Mouse (Mus musculus) liver, postnatal 0 days (tissue): ENCODE results near the gene Immp2l. TPM values are rescaled to one million over a fixed set of nuclear protein-coding genes. Genes with fewer than 3 reads are reported as not detected.

Experiments used
- ATAC-seq: fragments of 200-750 bp; cut with Nextera tagmentation; 2 replicates; pipeline ENCODE4 v1.8.0; 2017; ENCODE audit warnings: mild to moderate bottlenecking, moderate library complexity
- DNase-seq: peaks from one replicate; pipeline ENCODE4 v3.0.0-alpha.2; 2016
- H3K27ac ChIP-seq: fragments of 300-500 bp; sonication (generic); 2 replicates; pipeline ENCODE4 v1.5.1; 2014; ENCODE audit warnings: antibody characterized with exemption, moderate library complexity, mild to moderate bottlenecking, low read depth
- H3K27me3 ChIP-seq: fragments of 300-500 bp; sonication (generic); 2 replicates; pipeline ENCODE4 v1.6.1; 2014; ENCODE audit warnings: low read length, control low read depth, mixed read lengths; ENCODE audit not compliant: insufficient read depth
- H3K36me3 ChIP-seq: fragments of 300-500 bp; sonication (generic); replicated peaks from 2 replicates; pipeline ENCODE4 v1.6.1; 2014; ENCODE audit warnings: mild to moderate bottlenecking, control low read depth, low read length, moderate library complexity, mixed read lengths; ENCODE audit not compliant: insufficient read depth
- H3K4me1 ChIP-seq: fragments of 300-500 bp; sonication (generic); 2 replicates; pipeline ENCODE4 v1.6.1; 2014; ENCODE audit warnings: antibody characterized with exemption, mild to moderate bottlenecking, control low read depth; ENCODE audit not compliant: insufficient read depth
- H3K4me2 ChIP-seq: fragments of 300-500 bp; sonication (generic); 2 replicates; pipeline ENCODE4 v1.6.1; 2014; ENCODE audit warnings: low read depth, mild to moderate bottlenecking, low read length, moderate library complexity, mixed read lengths
- H3K4me3 ChIP-seq: fragments of 300-500 bp; sonication (generic); 2 replicates; pipeline ENCODE4 v1.5.1; 2014; ENCODE audit warnings: low read depth, low read length
- H3K9ac ChIP-seq: fragments of 300-500 bp; sonication (generic); replicated peaks from 2 replicates; pipeline ENCODE4 v1.6.1; 2014; ENCODE audit warnings: mild to moderate bottlenecking, moderate library complexity
- H3K9me3 ChIP-seq: fragments of 300-500 bp; sonication (generic); 2 replicates; pipeline ENCODE4 v1.6.1; 2016; ENCODE audit warnings: mild to moderate bottlenecking, control low read depth, low read length, mixed read lengths
- CTCF ChIP-seq: sonication (generic); IDR thresholded peaks from 2 replicates; pipeline ENCODE4 v1.5.1; 2016; ENCODE audit warnings: antibody characterized with exemption, low read depth
- EP300 ChIP-seq: IDR thresholded peaks from 2 replicates; pipeline ENCODE4 v1.6.1; 2016; ENCODE audit warnings: antibody characterized with exemption, low read depth, mild to moderate bottlenecking
- WGBS: fragments of 180-500 bp; shearing (Covaris S2); extraction: QIAGEN DNeasy Blood & Tissue Kit; methylation state at CpG from one replicate; pipeline ENCODE4 v1.1.7; 2014; ENCODE audit not compliant: insufficient replicate concordance; 5-methylcytosine and 5-hydroxymethylcytosine counted together
- polyA plus RNA-seq: library from polyadenylated mRNA; unstranded; fragments of >200 nt; fragmentation: Nextera tagmentation; extraction: Ambion mirVana; gene quantifications from 2 replicates; pipeline ENCODE4 v1.2.1, GENCODE M21; 2015

The Immp2l gene
- polyA plus RNA-seq, 1 experiment from 2014 or later, result 35.9 TPM

DNA sequence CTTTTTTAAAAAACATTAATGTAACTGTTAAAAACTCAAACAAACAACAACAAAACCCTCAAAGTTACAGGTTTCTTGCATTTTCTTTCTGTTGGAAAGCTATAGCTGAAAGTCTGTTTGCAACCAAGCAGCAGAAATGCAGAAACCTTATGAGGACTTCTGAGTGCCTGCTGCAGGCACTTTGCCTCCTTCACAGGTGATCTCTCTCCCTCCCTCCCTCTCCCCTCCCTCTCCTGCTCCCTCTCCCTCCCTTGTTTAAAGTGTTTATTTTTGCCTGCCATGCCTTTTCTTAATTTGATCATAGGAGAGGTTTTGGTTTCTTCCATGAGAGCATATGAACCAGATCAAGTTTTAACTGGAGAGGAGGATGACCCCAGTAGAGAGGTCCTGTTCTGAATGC is 392.7 kb downstream of the Immp2l start:
- DNase-seq, result no peak
- no peak for TF ChIP-seq CTCF
- no peak for TF ChIP-seq EP300
- ATAC-seq, result no peak
- H3K27ac ChIP-seq, result 0 out of 2 replicates have a peak overlapping the region, but pooled peaks have one; percentile 26
- H3K9ac ChIP-seq, result no peak overlapping the region
- H3K27me3 ChIP-seq, result no peaks in the 10 kb centered on the region
- H3K4me1 ChIP-seq, result no peaks in the 10 kb centered on the region
- H3K36me3 ChIP-seq, result no peaks in the 10 kb centered on the region
- no peaks in the 10 kb centered on the region for H3K9me3 ChIP-seq
- H3K4me2 ChIP-seq, result no peak overlapping the region
- no peak overlapping the region for H3K4me3 ChIP-seq

DNA sequence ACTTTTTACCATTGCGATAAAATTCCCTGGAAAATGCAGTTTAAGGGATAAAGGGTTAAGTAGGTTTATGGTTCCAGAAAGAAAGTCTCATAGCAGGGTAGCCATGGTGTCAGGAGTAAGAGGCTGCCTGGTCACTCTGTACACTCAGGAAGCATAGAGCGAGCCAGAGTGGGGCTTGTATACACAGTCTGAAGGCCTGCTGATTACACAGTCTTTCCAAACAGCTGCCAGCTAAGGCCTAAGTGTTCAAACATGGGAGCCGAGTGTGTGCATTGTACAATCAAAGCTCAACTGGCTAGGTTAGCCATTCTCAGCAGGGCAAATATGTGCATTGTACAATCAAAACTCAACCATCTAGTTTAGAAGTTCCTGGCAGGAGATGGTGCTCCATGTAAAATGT is 393.2 kb downstream of the Immp2l start:
- ATAC-seq (peak; percentile 95), DNase-seq (peak; percentile 17)
- Histone ChIP-seq H3K4me2 (no peak overlapping the region), H3K27me3 (no peaks in the 10 kb centered on the region), H3K27ac (0 out of 2 replicates have a peak overlapping the region, but pooled peaks have one; percentile 26), H3K9me3 (no peaks in the 10 kb centered on the region), H3K36me3 (no peaks in the 10 kb centered on the region), H3K4me1 (no peaks in the 10 kb centered on the region), H3K4me3 (no peak overlapping the region), H3K9ac (no peak overlapping the region)
- 46% methylated on average over 3 of the region's 3 CpGs for WGBS
- TF ChIP-seq CTCF, result no peak
- TF ChIP-seq EP300, result no peak

DNA sequence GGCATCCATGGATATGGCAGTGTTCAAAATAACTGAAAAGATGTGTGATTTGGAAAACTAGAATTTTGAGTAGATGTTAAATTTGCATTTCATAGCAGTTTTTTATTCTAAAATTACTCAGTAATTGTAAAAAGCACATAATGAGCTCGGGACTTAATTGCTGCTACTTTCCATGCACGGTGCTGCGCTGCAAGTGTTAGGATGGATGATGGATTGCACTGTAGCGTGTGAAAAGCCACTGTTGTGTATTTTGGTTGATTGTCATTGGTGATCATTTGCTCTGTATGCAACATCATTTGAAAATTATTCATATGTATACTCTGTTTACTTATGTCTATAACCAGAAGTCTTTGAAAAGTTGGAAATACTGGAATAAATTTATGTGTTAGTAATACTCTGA is 394.1 kb downstream of the Immp2l start:
- no peak for DNase-seq
- TF ChIP-seq CTCF (no peak), EP300 (no peak)
- H3K36me3 ChIP-seq, result no peaks in the 10 kb centered on the region
- no peak overlapping the region for H3K9ac ChIP-seq
- no peak overlapping the region for H3K27ac ChIP-seq
- H3K4me3 ChIP-seq, result no peak overlapping the region
- H3K4me2 ChIP-seq, result no peak overlapping the region
- ATAC-seq, result no peak
- H3K4me1 ChIP-seq, result no peaks in the 10 kb centered on the region
- WGBS, result 84% methylated on average over 4 of the region's 4 CpGs
- H3K27me3 ChIP-seq, result no peaks in the 10 kb centered on the region
- H3K9me3 ChIP-seq, result no peaks in the 10 kb centered on the region

- no peaks in the 10 kb centered on the region for H3K4me1 ChIP-seq
- TF ChIP-seq CTCF (no peak), EP300 (no peak)
- WGBS, result 79% methylated on average over 9 of the region's 9 CpGs
- ATAC-seq, result no peak
- no peak overlapping the region for H3K4me2 ChIP-seq
- no peak for DNase-seq
- H3K9me3 ChIP-seq, result no peaks in the 10 kb centered on the region
- no peak overlapping the region for H3K27ac ChIP-seq
- no peak overlapping the region for H3K4me3 ChIP-seq
- H3K36me3 ChIP-seq, result no peaks in the 10 kb centered on the region
- H3K9ac ChIP-seq, result no peak overlapping the region
- H3K27me3 ChIP-seq, result no peaks in the 10 kb centered on the region
Measured at GRCm38 (mm10) chr12:41425101-41425679, 401.3 kb downstream of the Immp2l start.

- no peak for TF ChIP-seq CTCF
- no peak for TF ChIP-seq EP300
- Histone ChIP-seq H3K4me2 (no peak overlapping the region), H3K9me3 (no peaks in the 10 kb centered on the region), H3K4me3 (no peak overlapping the region), H3K36me3 (no peaks in the 10 kb centered on the region), H3K4me1 (no peaks in the 10 kb centered on the region), H3K27ac (no peak overlapping the region), H3K9ac (no peak overlapping the region), H3K27me3 (no peaks in the 10 kb centered on the region)
- WGBS, result 72% methylated on average over 5 of the region's 5 CpGs
- ATAC-seq (no peak), DNase-seq (no peak)
Measured at GRCm38 (mm10) chr12:41427464-41427863, 403.6 kb downstream of the Immp2l start.

- no peak overlapping the region for H3K27ac ChIP-seq
- H3K27me3 ChIP-seq, result no peaks in the 10 kb centered on the region
- H3K4me2 ChIP-seq, result no peak overlapping the region
- H3K4me1 ChIP-seq, result no peaks in the 10 kb centered on the region
- no peaks in the 10 kb centered on the region for H3K9me3 ChIP-seq
- no peaks in the 10 kb centered on the region for H3K36me3 ChIP-seq
- ATAC-seq (no peak), DNase-seq (no peak)
- TF ChIP-seq CTCF, result no peak
- no peak for TF ChIP-seq EP300
- H3K4me3 ChIP-seq, result no peak overlapping the region
- H3K9ac ChIP-seq, result no peak overlapping the region
Measured at GRCm38 (mm10) chr12:41428806-41429205, 404.9 kb downstream of the Immp2l start.
